15 mouse cellular contexts compared by ENCODE assay signal in genomic region chr4:127365433-127365832, GRCm38 (mm10). TPM values are rescaled to one million over a fixed set of nuclear protein-coding genes. Genes with fewer than 3 reads are reported as not detected.
DNase-seq lines count a peak whose midpoint lies in the region; ATAC-seq lines count a peak whose summit lies in the region.
"Had no signal": no experiment of that assay in that cellular context is flagged by ENCODE, and none has a peak within 500 bp of the region (broad histone marks: within the 10 kb centered on the region; RNA-seq: fewer than 3 reads in every experiment).

No protein-coding gene starts in this region.

- H3K4me1 ChIP-seq in forebrain, embryonic 12.5 days: peaks cover 12% of the 10 kb centered on the region
- peaks cover 7% of the 10 kb centered on the region; the same call in 1 of the 2 replicates for H3K4me1 ChIP-seq in forebrain, embryonic 13.5 days
- no peaks in the 10 kb centered on the region for H3K4me1 ChIP-seq in kidney, embryonic 14.5 days (ENCODE audit: control insufficient read depth, insufficient read depth, low read length)
- H3K4me1 ChIP-seq in hindbrain, embryonic 13.5 days (replicated peaks): peaks cover 22% of the 10 kb centered on the region
- 0 out of 2 replicates have a peak, but pooled peaks cover 4% of the 10 kb centered on the region for H3K4me1 ChIP-seq in neural tube, embryonic 14.5 days (ENCODE audit: control insufficient read depth, insufficient read depth, low read length)

- H3K4me3 ChIP-seq in forebrain, embryonic 12.5 days (replicated peaks): no peak overlapping the region
- H3K4me3 ChIP-seq in forebrain, embryonic 13.5 days: no peak overlapping the region
- H3K4me3 ChIP-seq in kidney, embryonic 14.5 days (ENCODE audit: low read length): no peak overlapping the region
- no peak overlapping the region for H3K4me3 ChIP-seq in hindbrain, embryonic 13.5 days
- H3K4me3 ChIP-seq in neural tube, embryonic 14.5 days (ENCODE audit: low read depth, low read length): no peak overlapping the region
- H3K4me3 ChIP-seq: intestine, embryonic 15.5 days; left cerebral cortex, adult 2 months had no signal

- H3K36me3 ChIP-seq in forebrain, embryonic 12.5 days (replicated peaks): no peaks in the 10 kb centered on the region
- no peaks in the 10 kb centered on the region for H3K36me3 ChIP-seq in forebrain, embryonic 13.5 days (ENCODE audit: poor library complexity, severe bottlenecking)
- no peaks in the 10 kb centered on the region for H3K36me3 ChIP-seq in kidney, embryonic 14.5 days (ENCODE audit: control insufficient read depth, insufficient read depth, low read length)
- H3K36me3 ChIP-seq in hindbrain, embryonic 13.5 days: no peaks in the 10 kb centered on the region
- H3K36me3 ChIP-seq in neural tube, embryonic 14.5 days (ENCODE audit: control insufficient read depth, insufficient read depth, low read length): no peaks in the 10 kb centered on the region
- H3K36me3 ChIP-seq: intestine, embryonic 15.5 days had no signal

- ATAC-seq in forebrain, embryonic 12.5 days (ENCODE audit: low FRiP score): 0 out of 2 replicates have a peak, but pooled peaks have one; percentile 33
- ATAC-seq in forebrain, embryonic 13.5 days: no peak
- ATAC-seq in kidney, embryonic 14.5 days (ENCODE audit: low FRiP score, low TSS enrichment): 0 out of 2 replicates have a peak, but pooled peaks have one; percentile 14
- no peak for ATAC-seq in hindbrain, embryonic 13.5 days (ENCODE audit: low FRiP score)
- peak; percentile 25; the same call in 1 of the 2 replicates for ATAC-seq in neural tube, embryonic 14.5 days (ENCODE audit: low read depth)
- ATAC-seq: intestine, embryonic 15.5 days had no signal

- peaks cover 3% of the 10 kb centered on the region; the same call in 1 of the 2 replicates for H3K27me3 ChIP-seq in forebrain, embryonic 12.5 days
- H3K27me3 ChIP-seq in forebrain, embryonic 13.5 days: peaks cover 3% of the 10 kb centered on the region; the same call in 1 of the 2 replicates
- H3K27me3 ChIP-seq in kidney, embryonic 14.5 days (ENCODE audit: control insufficient read depth, insufficient read depth, low read length): no peaks in the 10 kb centered on the region
- 0 out of 2 replicates have a peak, but pooled peaks cover 7% of the 10 kb centered on the region for H3K27me3 ChIP-seq in hindbrain, embryonic 13.5 days
- H3K27me3 ChIP-seq in neural tube, embryonic 14.5 days (ENCODE audit: control insufficient read depth, insufficient read depth, low read length): no peaks in the 10 kb centered on the region
- H3K27me3 ChIP-seq: intestine, embryonic 15.5 days had no signal

- no peak overlapping the region for H3K9ac ChIP-seq in forebrain, embryonic 12.5 days
- H3K9ac ChIP-seq in forebrain, embryonic 13.5 days: no peak overlapping the region
- H3K9ac ChIP-seq in kidney, embryonic 14.5 days (ENCODE audit: low read depth, low read length): no peak overlapping the region
- H3K9ac ChIP-seq in hindbrain, embryonic 13.5 days: 0 out of 2 replicates have a peak overlapping the region, but pooled peaks have one; percentile 5
- no peak overlapping the region for H3K9ac ChIP-seq in neural tube, embryonic 14.5 days (replicated peaks; ENCODE audit: low read depth, low read length)
- H3K9ac ChIP-seq: intestine, embryonic 15.5 days; lung, embryonic 14.5 days had no signal

- no peak overlapping the region for H3K27ac ChIP-seq in forebrain, embryonic 12.5 days
- H3K27ac ChIP-seq in forebrain, embryonic 13.5 days: no peak overlapping the region
- no peak overlapping the region for H3K27ac ChIP-seq in kidney, embryonic 14.5 days (ENCODE audit: low read depth, low read length)
- H3K27ac ChIP-seq in hindbrain, embryonic 13.5 days: 0 out of 2 replicates have a peak overlapping the region, but pooled peaks have one; percentile 44
- no peak overlapping the region for H3K27ac ChIP-seq in neural tube, embryonic 14.5 days (ENCODE audit: low read depth, low read length)
- H3K27ac ChIP-seq: intestine, embryonic 15.5 days; left cerebral cortex, adult 2 months had no signal

- WGBS in forebrain, embryonic 12.5 days: 31% methylated on average over 5 of the region's 5 CpGs
- WGBS in forebrain, embryonic 13.5 days: 20% methylated on average over 5 of the region's 5 CpGs
- 24% methylated on average over 5 of the region's 5 CpGs for WGBS in kidney, embryonic 14.5 days
- WGBS in hindbrain, embryonic 13.5 days: 15% methylated on average over 5 of the region's 5 CpGs
- WGBS in neural tube, embryonic 14.5 days: 12% methylated on average over 5 of the region's 5 CpGs

- H3K4me2 ChIP-seq in forebrain, embryonic 12.5 days: no peak overlapping the region
- no peak overlapping the region for H3K4me2 ChIP-seq in forebrain, embryonic 13.5 days
- H3K4me2 ChIP-seq in kidney, embryonic 14.5 days (replicated peaks; ENCODE audit: low read depth, low read length): no peak overlapping the region
- H3K4me2 ChIP-seq in hindbrain, embryonic 13.5 days: no peak overlapping the region
- H3K4me2 ChIP-seq in neural tube, embryonic 14.5 days (ENCODE audit: low read depth, low read length): no peak overlapping the region
- H3K4me2 ChIP-seq: intestine, embryonic 15.5 days; lung, embryonic 14.5 days had no signal

- no peaks in the 10 kb centered on the region for H3K9me3 ChIP-seq in forebrain, embryonic 12.5 days
- no peaks in the 10 kb centered on the region for H3K9me3 ChIP-seq in forebrain, embryonic 13.5 days (replicated peaks)
- no peaks in the 10 kb centered on the region for H3K9me3 ChIP-seq in kidney, embryonic 14.5 days (ENCODE audit: control insufficient read depth, low read length)
- H3K9me3 ChIP-seq in hindbrain, embryonic 13.5 days: no peaks in the 10 kb centered on the region
- H3K9me3 ChIP-seq in neural tube, embryonic 14.5 days (ENCODE audit: control insufficient read depth, low read length): no peaks in the 10 kb centered on the region
- H3K9me3 ChIP-seq: intestine, embryonic 15.5 days had no signal

- DNase-seq in kidney, postnatal 36 days: no peak
- no peak for DNase-seq in thymus, postnatal 4 days
- DNase-seq in cerebellum, postnatal 36 days: no peak
- DNase-seq: adrenal gland, adult 2 months; cerebellum, postnatal 14 days; kidney, postnatal 4 days; liver; lung, embryonic 14.5 days had no signal

RNA-seq across cellular contexts. Expression of gene Gjb5, which starts 7.5 kb away (rescaled TPM):
- polyA plus RNA-seq in forebrain, embryonic 12.5 days (2016; fragmentation: Nextera tagmentation; extraction: Ambion mirVana): 0.12 TPM in 1 of 2 replicates, not detected in the other
- 0.10 TPM in 1 of 2 replicates, not detected in the other for polyA plus RNA-seq in forebrain, embryonic 13.5 days (2015; fragmentation: Nextera tagmentation; extraction: Ambion mirVana)
- 2.7 and 2.8 TPM in 2 replicates for polyA plus RNA-seq in kidney, embryonic 14.5 days (2014; fragmentation: Nextera tagmentation; extraction: Ambion mirVana)
- 0.18 and 0.25 TPM in 2 replicates for polyA plus RNA-seq in hindbrain, embryonic 13.5 days (2015; fragmentation: Nextera tagmentation; extraction: Ambion mirVana)
- 0.21 TPM in 1 of 2 replicates, not detected in the other for polyA plus RNA-seq in neural tube, embryonic 14.5 days (2014; fragmentation: Nextera tagmentation; extraction: Ambion mirVana)

RNA-seq across cellular contexts. Expression of gene Gjb4, which starts 11.6 kb away (rescaled TPM):
- not detected in 2 replicates for polyA plus RNA-seq in forebrain, embryonic 12.5 days (2016; fragmentation: Nextera tagmentation; extraction: Ambion mirVana)
- polyA plus RNA-seq in forebrain, embryonic 13.5 days (2015; fragmentation: Nextera tagmentation; extraction: Ambion mirVana): not detected in 2 replicates
- polyA plus RNA-seq in kidney, embryonic 14.5 days (2014; fragmentation: Nextera tagmentation; extraction: Ambion mirVana): 0.70 and 1.3 TPM in 2 replicates
- 0.26 TPM in 1 of 2 replicates, not detected in the other for polyA plus RNA-seq in hindbrain, embryonic 13.5 days (2015; fragmentation: Nextera tagmentation; extraction: Ambion mirVana)
- polyA plus RNA-seq in neural tube, embryonic 14.5 days (2014; fragmentation: Nextera tagmentation; extraction: Ambion mirVana): not detected in 2 replicates
- polyA plus RNA-seq: lung, embryonic 14.5 days had no signal

RNA-seq across cellular contexts. Expression of gene Gjb3, which starts 34.8 kb away (rescaled TPM):
- 0.50 TPM in 1 of 2 replicates, not detected in the other for polyA plus RNA-seq in forebrain, embryonic 12.5 days (2016; fragmentation: Nextera tagmentation; extraction: Ambion mirVana)
- polyA plus RNA-seq in forebrain, embryonic 13.5 days (2015; fragmentation: Nextera tagmentation; extraction: Ambion mirVana): 0.10 TPM in 1 of 2 replicates, not detected in the other
- polyA plus RNA-seq in kidney, embryonic 14.5 days (2014; fragmentation: Nextera tagmentation; extraction: Ambion mirVana): 1.4 and 1.5 TPM in 2 replicates
- 0.30 and 0.54 TPM in 2 replicates for polyA plus RNA-seq in hindbrain, embryonic 13.5 days (2015; fragmentation: Nextera tagmentation; extraction: Ambion mirVana)
- 0.20 TPM in 1 of 2 replicates, not detected in the other for polyA plus RNA-seq in neural tube, embryonic 14.5 days (2014; fragmentation: Nextera tagmentation; extraction: Ambion mirVana)
- polyA plus RNA-seq: adrenal gland, adult 2 months had no signal

RNA-seq across cellular contexts. Expression of gene Gja4, which starts 51.6 kb away (rescaled TPM):
- 10.6 and 11.3 TPM in 2 replicates for polyA plus RNA-seq in forebrain, embryonic 12.5 days (2016; fragmentation: Nextera tagmentation; extraction: Ambion mirVana)
- polyA plus RNA-seq in forebrain, embryonic 13.5 days (2015; fragmentation: Nextera tagmentation; extraction: Ambion mirVana): 11.4 and 13.1 TPM in 2 replicates
- polyA plus RNA-seq in kidney, embryonic 14.5 days (2014; fragmentation: Nextera tagmentation; extraction: Ambion mirVana): 22.2 and 23.7 TPM in 2 replicates
- polyA plus RNA-seq in hindbrain, embryonic 13.5 days (2015; fragmentation: Nextera tagmentation; extraction: Ambion mirVana): 20.6 and 23.4 TPM in 2 replicates
- polyA plus RNA-seq in neural tube, embryonic 14.5 days (2014; fragmentation: Nextera tagmentation; extraction: Ambion mirVana): 19.6 and 20.9 TPM in 2 replicates

Comparison
In these comparisons a context has a peak if more than half of its experiments do, and no peak if none do; other contexts are left out.
1. ATAC-seq: peak in forebrain, embryonic 12.5 days (single experiment), kidney, embryonic 14.5 days (single experiment) and neural tube, embryonic 14.5 days (single experiment); none in forebrain, embryonic 13.5 days (single experiment) and hindbrain, embryonic 13.5 days (single experiment).